Mouse (Mus musculus) midbrain, postnatal 0 days (tissue): ENCODE measurements at regions not wholly inside any gene's neighbourhood (a gene's known extent, or its start where the extent isn't known, plus 50 kb on each side); places are given as distances from the start of the nearest gene placed in this dataset.
"Not testable (repeated sequence)": the region's sequence is repeated elsewhere in the genome, so short reads cannot be mapped to it uniquely, and the experiment has no call there.

Source experiments
- ATAC-seq: fragments of 200-750 bp; cut with Nextera tagmentation; 2 replicates; pipeline ENCODE4 v1.8.0; 2017; ENCODE audit warnings: moderate number of reproducible peaks, mild to moderate bottlenecking, moderate TSS enrichment, moderate library complexity; ENCODE audit not compliant: low FRiP score
- DNase-seq: peaks from one replicate; pipeline ENCODE4 v3.0.0-alpha.2; 2015; ENCODE audit warnings: low spot score
- H3K27ac ChIP-seq: fragments of 300-500 bp; sonication (generic); 2 replicates; pipeline ENCODE4 v1.5.1; 2014; ENCODE audit warnings: low read depth, mild to moderate bottlenecking, low read length, mixed read lengths
- H3K27me3 ChIP-seq: fragments of 300-500 bp; sonication (generic); 2 replicates; pipeline ENCODE4 v1.6.1; 2014; ENCODE audit warnings: low read length, control low read depth, mixed read lengths; ENCODE audit not compliant: insufficient read depth
- H3K36me3 ChIP-seq: fragments of 300-500 bp; sonication (generic); 2 replicates; pipeline ENCODE4 v1.6.1; 2014; ENCODE audit warnings: low read length, control low read depth, mixed read lengths; ENCODE audit not compliant: insufficient read depth
- H3K4me1 ChIP-seq: fragments of 300-500 bp; sonication (generic); 2 replicates; pipeline ENCODE4 v1.6.1; 2014; ENCODE audit warnings: mild to moderate bottlenecking, control low read depth, antibody characterized with exemption, low read length, mixed read lengths; ENCODE audit not compliant: insufficient read depth
- H3K4me2 ChIP-seq: fragments of 300-500 bp; sonication (generic); 2 replicates; pipeline ENCODE4 v1.6.1; 2014; ENCODE audit warnings: low read depth, mild to moderate bottlenecking, low read length, mixed read lengths; ENCODE audit not compliant: poor library complexity, severe bottlenecking
- H3K4me3 ChIP-seq: fragments of 300-500 bp; sonication (generic); 2 replicates; pipeline ENCODE4 v1.5.1; 2014; ENCODE audit warnings: low read depth, mild to moderate bottlenecking, low read length, moderate library complexity
- H3K9ac ChIP-seq: fragments of 300-500 bp; sonication (generic); replicated peaks from 2 replicates; pipeline ENCODE4 v1.6.1; 2014; ENCODE audit warnings: mild to moderate bottlenecking, low read length, moderate library complexity, mixed read lengths; ENCODE audit not compliant: poor library complexity, severe bottlenecking
- H3K9me3 ChIP-seq: fragments of 300-500 bp; sonication (generic); 2 replicates; pipeline ENCODE4 v1.6.1; 2016; ENCODE audit warnings: low read length, control low read depth
- CTCF ChIP-seq: IDR thresholded peaks from 2 replicates; pipeline ENCODE4 v1.5.1; 2016; ENCODE audit warnings: antibody characterized with exemption, mild to moderate bottlenecking
- WGBS: fragments of 180-500 bp; shearing (Covaris S2); extraction: QIAGEN DNeasy Blood & Tissue Kit; methylation state at CpG from one replicate; pipeline ENCODE4 v1.1.7; 2014; 5-methylcytosine and 5-hydroxymethylcytosine counted together

- Histone ChIP-seq H3K36me3 (no peaks in the 10 kb centered on the region), H3K4me1 (no peaks in the 10 kb centered on the region), H3K9ac (no peak overlapping the region), H3K4me3 (no peak overlapping the region), H3K4me2 (no peak overlapping the region), H3K27ac (no peak overlapping the region), H3K9me3 (no peaks in the 10 kb centered on the region), H3K27me3 (no peaks in the 10 kb centered on the region; the same call in 1 of the 2 replicates)
- TF ChIP-seq CTCF = no peak
- no peak for DNase-seq
- WGBS = 74% methylated on average over 5 of the region's 5 CpGs
- ATAC-seq = no peak
Observed at GRCm38 (mm10) chr10:19508221-19508745, 83.5 kb upstream of the Ifngr1 start.

GRCm38 (mm10) chr10:19510047-19510446 is 81.7 kb upstream of the Ifngr1 start:
- 48% methylated on average over 10 of the region's 10 CpGs for WGBS
- DNase-seq (no peak), ATAC-seq (no peak)
- Histone ChIP-seq H3K27me3 (no peaks in the 10 kb centered on the region; the same call in 1 of the 2 replicates), H3K36me3 (no peaks in the 10 kb centered on the region), H3K4me1 (no peaks in the 10 kb centered on the region), H3K4me3 (no peak overlapping the region), H3K9me3 (no peaks in the 10 kb centered on the region), H3K27ac (no peak overlapping the region), H3K9ac (no peak overlapping the region), H3K4me2 (no peak overlapping the region)
- no peak for TF ChIP-seq CTCF

- not testable (repeated sequence) for H3K4me2 ChIP-seq, DNase-seq
Observed at GRCm38 (mm10) chr10:19514366-19514765, 77.4 kb upstream of the Ifngr1 start.

GRCm38 (mm10) chr10:19514837-19515236 is 76.9 kb upstream of the Ifngr1 start:
- H3K4me1 ChIP-seq = no peaks in the 10 kb centered on the region
- no peak overlapping the region for H3K27ac ChIP-seq
- no peak for TF ChIP-seq CTCF
- H3K4me3 ChIP-seq = no peak overlapping the region
- no peak overlapping the region for H3K9ac ChIP-seq
- no peaks in the 10 kb centered on the region for H3K27me3 ChIP-seq
- DNase-seq (no peak), ATAC-seq (no peak)
- no peaks in the 10 kb centered on the region for H3K36me3 ChIP-seq
- WGBS = 93% methylated on average over 2 of the region's 2 CpGs
- H3K4me2 ChIP-seq = no peak overlapping the region
- no peaks in the 10 kb centered on the region for H3K9me3 ChIP-seq

More at GRCm38 (mm10) chr10:19514366-19514765, 77.4 kb upstream of the Ifngr1 start:
- not testable (repeated sequence) for ATAC-seq, H3K4me1 ChIP-seq, H3K36me3 ChIP-seq, H3K9me3 ChIP-seq, H3K27ac ChIP-seq, H3K27me3 ChIP-seq, H3K4me3 ChIP-seq, H3K9ac ChIP-seq

- no peak overlapping the region for H3K27ac ChIP-seq
- no peaks in the 10 kb centered on the region for H3K4me1 ChIP-seq
- H3K4me2 ChIP-seq = no peak overlapping the region
- H3K9ac ChIP-seq = no peak overlapping the region
- no peaks in the 10 kb centered on the region for H3K36me3 ChIP-seq
- H3K9me3 ChIP-seq = no peaks in the 10 kb centered on the region
- ATAC-seq = no peak
- 97% methylated on average over 3 of the region's 3 CpGs for WGBS
- TF ChIP-seq CTCF = peak; percentile 16; the same call in 1 of the 2 replicates
- DNase-seq = no peak
- H3K4me3 ChIP-seq = no peak overlapping the region
- no peaks in the 10 kb centered on the region for H3K27me3 ChIP-seq
Observed at GRCm38 (mm10) chr10:19516011-19516410, 75.7 kb upstream of the Ifngr1 start.

GRCm38 (mm10) chr10:19517093-19517492 is 74.7 kb upstream of the Ifngr1 start:
- no peaks in the 10 kb centered on the region for H3K36me3 ChIP-seq
- H3K4me1 ChIP-seq = no peaks in the 10 kb centered on the region
- no peak overlapping the region for H3K9ac ChIP-seq
- no peak overlapping the region for H3K4me2 ChIP-seq
- 82% methylated on average over 2 of the region's 2 CpGs for WGBS
- TF ChIP-seq CTCF = no peak
- H3K27ac ChIP-seq = no peak overlapping the region
- H3K27me3 ChIP-seq = no peaks in the 10 kb centered on the region
- ATAC-seq (no peak), DNase-seq (no peak)
- H3K9me3 ChIP-seq = no peaks in the 10 kb centered on the region
- H3K4me3 ChIP-seq = no peak overlapping the region
